Mouse (Mus musculus): ENCODE measurements around the gene Baiap2l1. TPM values are rescaled to one million over a fixed set of nuclear protein-coding genes. Genes with fewer than 3 reads are reported as not detected.

Gene Baiap2l1
- polyA plus RNA-seq, 1 experiment from 2014 or later, result 12.7 TPM

Other genes with a start within 250 kb of the Baiap2l1 start
- gene Bhlha15, start 167.8 kb downstream of the Baiap2l1 start, polyA plus RNA-seq (2015; fragmentation: Nextera tagmentation; extraction: Ambion mirVana), result 0.28 and 0.38 TPM in 2 replicates
- 21.7 and 23.3 TPM in 2 replicates for gene Tecpr1, start 134.5 kb downstream of the Baiap2l1 start, polyA plus RNA-seq (2015; fragmentation: Nextera tagmentation; extraction: Ambion mirVana)
- gene Bri3, start 113.7 kb downstream of the Baiap2l1 start, polyA plus RNA-seq (2015; fragmentation: Nextera tagmentation; extraction: Ambion mirVana), result 81.5 and 97.3 TPM in 2 replicates
- gene Nptx2, start 187.8 kb upstream of the Baiap2l1 start, polyA plus RNA-seq (2015; fragmentation: Nextera tagmentation; extraction: Ambion mirVana), result 1.4 and 1.7 TPM in 2 replicates